Mouse (Mus musculus) neural tube, embryonic 13.5 days (tissue): Measurements from ENCODE around the gene Dusp13. TPM values are rescaled to one million over a fixed set of nuclear protein-coding genes. Genes with fewer than 3 reads are reported as not detected.
A peak's percentile ranks its signal among the peaks of the same experiment; 100 is the strongest.

Experiments
- ATAC-seq: fragments of 200-750 bp; cut with Nextera tagmentation; 2 replicates; pipeline ENCODE4 v1.8.0; 2017; ENCODE audit warnings: low read depth, mild to moderate bottlenecking, moderate TSS enrichment, moderate library complexity
- H3K27ac ChIP-seq: fragments of 300-500 bp; sonication (generic); replicated peaks from 2 replicates; pipeline ENCODE4 v1.5.1; 2015; ENCODE audit warnings: moderate library complexity, mild to moderate bottlenecking, inconsistent platforms
- H3K27me3 ChIP-seq: fragments of 300-500 bp; sonication (generic); 2 replicates; pipeline ENCODE4 v1.6.1; 2015; ENCODE audit warnings: mild to moderate bottlenecking, inconsistent platforms
- H3K36me3 ChIP-seq: fragments of 300-500 bp; sonication (generic); 2 replicates; pipeline ENCODE4 v1.6.1; 2015; ENCODE audit warnings: mild to moderate bottlenecking, inconsistent platforms
- H3K4me1 ChIP-seq: fragments of 300-500 bp; sonication (generic); replicated peaks from 2 replicates; pipeline ENCODE4 v1.6.1; 2015; ENCODE audit warnings: inconsistent platforms
- H3K4me2 ChIP-seq: fragments of 300-500 bp; sonication (generic); 2 replicates; pipeline ENCODE4 v1.6.1; 2015; ENCODE audit warnings: inconsistent platforms, mild to moderate bottlenecking, moderate library complexity
- H3K4me3 ChIP-seq: fragments of 300-500 bp; sonication (generic); 2 replicates; pipeline ENCODE4 v1.5.1; 2015; ENCODE audit warnings: mild to moderate bottlenecking, inconsistent platforms
- H3K9ac ChIP-seq: fragments of 300-500 bp; sonication (generic); 2 replicates; pipeline ENCODE4 v1.6.1; 2015; ENCODE audit warnings: moderate library complexity, mild to moderate bottlenecking, inconsistent platforms
- H3K9me3 ChIP-seq: fragments of 300-500 bp; sonication (generic); 2 replicates; pipeline ENCODE4 v1.6.1; 2016; ENCODE audit warnings: inconsistent platforms
- WGBS: fragments of 180-500 bp; shearing (Covaris S2); methylation state at CpG from one replicate; pipeline ENCODE4 v1.1.7; 2015; 5-methylcytosine and 5-hydroxymethylcytosine counted together
- polyA plus RNA-seq: library from polyadenylated mRNA; unstranded; fragments of >200 nt; fragmentation: Nextera tagmentation; extraction: Ambion mirVana; gene quantifications from 2 replicates; pipeline ENCODE4 v1.2.1, GENCODE M21; 2015

Dusp13 gene
- polyA plus RNA-seq, 1 experiment from 2014 or later: not detected

- no peaks in the 10 kb centered on the region for H3K9me3 ChIP-seq
- no peak overlapping the region for H3K27ac ChIP-seq
- peak overlapping the region; percentile 57 for H3K9ac ChIP-seq
- H3K4me3 ChIP-seq: peak overlapping the region; percentile 35
- H3K27me3 ChIP-seq: peaks cover 8% of the 10 kb centered on the region
- ATAC-seq: no peak
- WGBS: 9% methylated on average over 49 of the region's 49 CpGs
- H3K4me1 ChIP-seq: peaks cover 26% of the 10 kb centered on the region
- H3K36me3 ChIP-seq: no peaks in the 10 kb centered on the region
- H3K4me2 ChIP-seq: peak overlapping the region; percentile 61
Measured at GRCm38 (mm10) chr14:21686376-21687279, 64.4 kb downstream of the Dusp13 start.

GRCm38 (mm10) chr14:21685411-21686146, 65.4 kb downstream of the Dusp13 start:
- Histone ChIP-seq H3K36me3 (no peaks in the 10 kb centered on the region), H3K9me3 (no peaks in the 10 kb centered on the region), H3K27ac (no peak overlapping the region), H3K9ac (no peak overlapping the region), H3K4me2 (no peak overlapping the region), H3K4me3 (no peak overlapping the region), H3K4me1 (peaks cover 26% of the 10 kb centered on the region), H3K27me3 (peaks cover 8% of the 10 kb centered on the region)
- ATAC-seq: no peak
- 88% methylated on average over 10 of the region's 10 CpGs for WGBS

- no peak overlapping the region for H3K9ac ChIP-seq
Measured at GRCm38 (mm10) chr14:21683834-21684233, 67.1 kb downstream of the Dusp13 start.

More at GRCm38 (mm10) chr14:21683834-21684233, 67.1 kb downstream of the Dusp13 start:
- no peak overlapping the region for H3K4me2 ChIP-seq
- H3K4me3 ChIP-seq: no peak overlapping the region
- no peaks in the 10 kb centered on the region for H3K36me3 ChIP-seq
- peaks cover 8% of the 10 kb centered on the region for H3K27me3 ChIP-seq
- no peak for ATAC-seq
- no peaks in the 10 kb centered on the region for H3K9me3 ChIP-seq
- WGBS: 87% methylated on average over 4 of the region's 4 CpGs
- H3K4me1 ChIP-seq: peaks cover 37% of the 10 kb centered on the region
- H3K27ac ChIP-seq: no peak overlapping the region

Other genes starting within 250 kb of the Dusp13 start
- gene Dupd1, start 36.6 kb downstream of the Dusp13 start, polyA plus RNA-seq: not detected in 2 replicates
- gene Samd8, start 650 bp downstream of the Dusp13 start, polyA plus RNA-seq: 16.9 and 18.5 TPM in 2 replicates
- 276 and 284 TPM in 2 replicates for gene Vdac2, start 74.1 kb upstream of the Dusp13 start, polyA plus RNA-seq
- gene Comtd1, start 97.8 kb upstream of the Dusp13 start, polyA plus RNA-seq: 25.7 and 29.4 TPM in 2 replicates
- gene Zfp503, start 238.4 kb upstream of the Dusp13 start, polyA plus RNA-seq: 16.9 and 20.4 TPM in 2 replicates